Mouse (Mus musculus): ENCODE measurements around the gene Lst1.

DNA sequence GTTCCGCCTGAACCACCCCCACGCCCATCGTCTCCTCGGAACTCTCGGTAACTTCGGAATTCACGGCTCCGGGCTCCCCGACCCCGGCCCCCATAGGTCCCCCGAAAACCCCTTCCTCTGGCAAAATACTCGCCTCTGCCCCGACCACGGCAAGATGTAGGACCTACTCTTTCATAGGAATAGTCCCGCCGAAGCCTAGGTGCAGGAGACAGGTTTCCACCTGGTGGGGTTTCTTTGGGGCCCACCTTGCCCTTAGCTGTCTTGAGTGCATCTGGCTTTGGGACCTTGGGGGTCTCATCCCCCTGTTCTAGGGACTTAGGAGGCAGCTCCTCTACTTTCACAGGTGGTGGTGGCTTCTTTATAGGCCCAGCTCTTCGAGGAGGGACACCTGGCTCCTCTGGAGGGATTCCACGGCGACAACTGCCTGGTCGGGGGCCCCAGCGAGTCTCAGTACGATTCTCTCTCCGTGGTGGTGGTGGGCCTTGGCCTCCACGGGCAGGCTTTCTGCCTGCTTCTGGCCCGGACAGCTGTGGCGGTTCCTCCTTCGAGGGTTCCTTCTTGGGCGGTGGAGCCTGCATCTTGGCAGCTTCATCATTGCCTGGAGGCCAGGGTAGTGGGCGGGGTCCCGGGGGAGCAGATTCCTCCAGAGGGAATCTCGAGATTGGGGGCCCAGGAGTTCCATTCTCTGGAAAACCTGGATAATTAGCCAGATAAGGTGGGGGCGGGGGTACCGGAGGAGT is 31.6 kb downstream of the Lst1 start:
- TF ChIP-seq CHD2 (IDR thresholded peaks at IDR 0.05; ENCODE audit: low read depth, low read length) (no peak), ZNF384 (IDR thresholded peaks at IDR 0.05; ENCODE audit: low read depth, low read length) (no peak), ZC3H11A (IDR thresholded peaks at IDR 0.05; ENCODE audit: borderline replicate concordance, low read depth, low read length) (no peak), HCFC1 (IDR thresholded peaks at IDR 0.05; ENCODE audit: borderline replicate concordance, insufficient read depth, low read length) (no peak)
